Mouse (Mus musculus) CD8-positive naive resting alpha-beta T cell, adult 2 months (primary cell): Measurements from ENCODE around the gene Prkg1.
"Not testable (repeated sequence)": the region's sequence is repeated elsewhere in the genome, so short reads cannot be mapped to it uniquely, and the experiment has no call there.

ENCODE experiments used
- DNase-seq, 2 experiments: peaks; one replicate each; pipeline ENCODE4 v3.0.0; 2022; ENCODE audit warnings: low read depth in 2 of 2, low spot score in 2 of 2

The Prkg1 gene

DNA sequence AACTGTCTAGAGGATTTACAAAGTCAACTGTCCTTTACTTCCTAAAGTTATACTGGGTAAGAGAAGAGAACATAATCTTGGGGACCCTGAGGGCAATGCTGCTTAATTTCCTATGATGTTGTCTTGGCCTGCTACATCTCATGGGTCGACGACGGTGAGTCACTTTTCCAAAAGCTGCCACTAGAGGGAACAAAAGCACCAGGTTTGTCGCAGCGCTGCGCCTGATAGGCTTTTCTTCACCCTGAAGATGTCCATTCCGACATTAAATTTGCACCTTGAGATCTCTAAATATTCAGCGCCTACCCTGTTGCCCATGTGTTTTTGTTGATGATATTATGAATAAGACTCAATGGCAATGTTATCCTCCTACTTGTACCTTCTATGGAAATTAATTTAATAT, 1100.6 kb downstream of the Prkg1 start:
- DNase-seq, result no peak

DNA sequence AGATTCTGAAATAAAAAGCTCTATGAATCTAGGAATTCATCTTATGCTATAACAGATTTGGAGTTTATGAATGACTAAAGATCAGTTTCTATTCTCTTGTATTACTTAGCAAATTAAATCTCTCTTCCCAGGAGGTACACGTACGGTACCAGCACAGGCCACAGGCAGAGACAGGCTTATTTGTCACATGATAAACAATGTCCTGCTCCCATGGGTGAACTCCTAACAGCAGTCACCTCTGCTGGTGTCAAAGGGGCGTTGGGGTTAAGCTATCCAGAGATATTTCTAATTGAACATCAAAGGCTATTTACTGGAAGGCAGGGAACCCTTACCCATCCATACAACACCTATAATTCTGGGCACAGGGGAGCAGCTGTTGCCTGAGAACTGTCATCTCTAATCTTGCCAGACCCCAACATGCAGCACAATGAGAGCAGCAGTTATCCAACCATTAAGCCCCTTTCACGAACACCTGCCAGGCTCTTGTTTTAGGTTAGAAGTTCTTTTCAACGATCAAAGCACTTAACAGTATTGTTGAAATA, 1122.1 kb downstream of the Prkg1 start:
- no peak for DNase-seq

DNA sequence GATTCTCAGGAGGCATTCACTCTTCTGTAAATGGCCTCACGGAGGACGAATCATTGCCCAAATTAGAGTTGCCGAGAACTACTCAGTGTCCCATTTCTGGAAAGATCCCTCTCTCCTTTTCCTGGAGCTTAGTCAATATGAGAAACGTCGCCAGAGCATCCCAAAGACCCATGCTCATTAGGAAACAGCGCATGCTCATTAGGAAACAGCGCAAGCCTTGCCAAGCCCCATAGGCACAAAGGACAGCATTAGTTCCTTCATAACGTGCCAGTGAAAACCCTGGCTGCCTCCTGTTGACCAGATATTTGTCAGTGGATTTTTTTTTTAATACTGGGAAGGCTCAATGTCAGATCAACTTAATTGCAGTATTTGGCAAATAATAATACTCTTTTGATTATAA, 1127.4 kb downstream of the Prkg1 start:
- DNase-seq, result no peak

DNA sequence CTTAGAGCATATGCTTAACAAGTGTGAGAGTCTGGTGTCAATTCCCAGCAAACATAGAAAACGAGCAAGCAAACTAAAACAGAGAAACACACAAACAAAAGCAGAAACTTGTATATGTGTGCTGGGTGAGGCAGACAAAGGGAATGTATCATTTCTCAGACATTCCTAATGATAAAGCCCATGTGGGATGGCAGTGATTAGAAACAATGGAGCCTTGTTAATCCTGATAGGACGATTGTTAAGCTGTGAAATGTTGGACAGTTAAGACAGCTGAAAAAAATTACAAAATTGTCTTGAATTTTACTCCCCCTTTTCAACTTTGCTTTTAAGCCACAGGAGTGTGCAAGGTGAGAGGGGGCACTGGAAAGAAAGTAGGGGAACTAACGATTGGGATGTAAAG, 1133.8 kb downstream of the Prkg1 start:
- no peak for DNase-seq

DNA sequence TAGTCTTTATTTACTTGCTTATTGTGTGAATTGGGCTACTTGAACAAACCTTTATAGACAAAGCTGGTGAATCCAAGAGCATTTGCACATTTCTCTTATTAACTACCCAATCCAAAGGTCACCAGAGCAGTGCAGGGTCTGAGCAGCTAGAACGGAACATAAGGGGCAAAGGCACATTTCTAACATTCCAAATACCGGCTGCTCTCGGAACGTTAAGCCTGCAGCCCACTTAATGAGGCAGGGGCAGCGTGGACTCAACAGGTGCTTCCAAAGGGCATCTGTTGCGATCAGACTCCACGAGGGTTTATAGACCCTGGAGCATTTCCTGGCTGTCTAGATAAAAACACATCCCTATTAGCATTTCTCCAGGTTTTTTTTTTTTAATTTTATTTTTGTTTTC, 1138.8 kb downstream of the Prkg1 start:
- no peak for DNase-seq

DNA sequence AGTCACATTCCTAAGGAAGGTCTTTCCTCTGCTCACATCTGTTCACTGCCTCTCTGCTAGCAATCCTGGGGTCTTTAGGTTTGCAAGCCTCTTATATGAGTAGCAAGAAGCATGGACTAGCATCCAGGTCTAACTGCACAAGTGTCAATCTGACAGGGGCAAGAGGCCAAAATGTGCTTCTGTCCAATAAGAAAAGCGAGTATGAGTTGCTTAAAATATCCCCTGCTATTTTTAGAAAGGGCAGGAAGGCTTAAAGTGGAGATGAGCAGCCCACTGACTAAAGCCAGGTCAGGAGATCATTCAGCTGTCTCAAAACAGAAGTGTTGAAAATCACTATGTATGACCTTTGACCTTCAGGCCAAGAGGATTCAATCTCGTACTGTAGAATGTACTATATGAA, 1139.4 kb downstream of the Prkg1 start:
- DNase-seq, result no peak

DNA sequence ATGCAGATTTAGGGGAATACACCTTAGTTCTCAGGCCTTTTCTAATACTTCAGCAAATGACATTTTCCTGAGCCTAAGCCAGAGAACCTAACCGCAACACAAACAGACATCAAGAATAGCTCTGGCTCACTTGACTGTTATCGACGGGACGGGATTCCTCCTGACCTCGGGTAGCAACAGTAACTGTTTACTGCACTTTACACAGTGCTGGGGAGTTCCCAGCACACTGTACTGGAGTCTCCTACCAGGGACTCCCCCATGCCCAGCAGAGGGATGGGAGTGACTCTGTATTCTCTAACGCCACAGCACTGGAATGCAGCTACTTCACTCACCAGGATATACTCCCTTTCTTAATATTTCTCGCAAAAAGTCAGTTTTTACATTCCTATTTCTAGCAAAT, 1141.2 kb downstream of the Prkg1 start:
- DNase-seq, result no peak

DNA sequence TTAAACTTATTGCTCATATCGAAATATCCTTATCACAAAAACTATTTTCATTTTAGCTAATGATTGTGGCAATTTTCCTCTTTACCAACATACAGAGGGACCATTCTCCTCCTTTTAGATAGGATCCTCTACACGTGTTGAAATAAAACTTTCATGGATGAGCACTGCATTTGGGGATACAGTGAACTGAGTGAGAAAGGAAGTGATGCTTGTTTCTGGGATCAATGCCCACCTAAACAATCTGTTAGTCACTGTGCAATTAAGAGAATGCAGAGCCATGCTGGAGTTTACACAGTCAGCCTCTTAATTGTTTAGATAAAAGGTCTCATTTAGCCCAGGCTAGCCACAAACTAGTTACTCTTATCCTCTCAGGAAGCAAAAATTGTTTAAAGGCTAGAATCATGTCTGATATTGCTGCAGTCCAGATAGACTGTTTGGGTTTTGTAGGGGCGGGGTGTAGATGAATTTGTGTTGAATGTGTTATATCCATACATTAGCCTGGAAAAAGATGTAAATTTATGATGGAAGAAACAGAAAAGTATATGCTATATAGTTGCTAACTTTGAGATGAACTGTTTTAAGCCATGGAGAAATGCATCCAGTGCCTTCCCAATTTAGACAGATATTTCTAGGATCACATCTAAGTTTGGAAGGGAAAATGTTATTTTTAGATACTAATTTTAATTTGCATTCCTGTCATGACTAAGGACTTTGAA, 1151.5 kb downstream of the Prkg1 start:
- no peak for DNase-seq

DNA sequence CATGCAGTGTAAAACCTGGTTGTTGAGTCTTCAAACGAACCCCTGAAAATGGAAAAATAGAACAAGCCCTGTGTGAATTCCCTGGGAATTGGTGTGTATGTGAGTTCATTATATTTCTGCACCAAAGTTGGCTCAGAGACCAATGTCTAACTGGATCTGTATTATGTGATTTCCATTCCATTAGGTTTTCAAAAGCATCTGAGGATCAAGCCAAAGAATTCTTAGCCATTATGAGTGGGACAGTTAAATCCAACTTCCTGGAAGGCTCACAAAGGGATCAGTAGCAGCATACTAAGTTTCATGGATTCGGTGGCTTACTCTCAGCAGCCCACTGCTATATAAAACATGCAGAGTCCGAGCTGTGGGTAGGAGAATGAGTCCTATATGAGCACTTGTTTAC, 1178.5 kb downstream of the Prkg1 start:
- DNase-seq, result no peak

DNA sequence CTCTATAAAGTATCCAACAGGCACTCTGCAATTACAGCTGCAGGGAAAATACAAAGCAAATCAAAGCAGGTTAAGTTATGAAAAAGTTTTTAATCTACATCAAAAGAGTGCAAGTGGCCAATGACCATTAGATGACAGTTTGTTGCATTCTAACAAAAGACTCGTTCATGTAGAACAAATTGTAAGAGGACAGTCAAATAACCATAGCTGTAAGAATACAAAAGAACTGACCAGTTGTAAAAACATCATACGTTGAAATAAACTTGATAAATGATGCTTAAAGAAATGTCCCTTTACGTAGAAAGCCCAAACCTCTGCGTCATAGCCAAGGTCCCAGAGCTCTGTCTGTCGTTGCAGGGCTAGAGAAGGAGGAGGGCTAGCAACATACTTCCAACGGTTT, 1200.3 kb downstream of the Prkg1 start:
- DNase-seq, result no peak

DNA sequence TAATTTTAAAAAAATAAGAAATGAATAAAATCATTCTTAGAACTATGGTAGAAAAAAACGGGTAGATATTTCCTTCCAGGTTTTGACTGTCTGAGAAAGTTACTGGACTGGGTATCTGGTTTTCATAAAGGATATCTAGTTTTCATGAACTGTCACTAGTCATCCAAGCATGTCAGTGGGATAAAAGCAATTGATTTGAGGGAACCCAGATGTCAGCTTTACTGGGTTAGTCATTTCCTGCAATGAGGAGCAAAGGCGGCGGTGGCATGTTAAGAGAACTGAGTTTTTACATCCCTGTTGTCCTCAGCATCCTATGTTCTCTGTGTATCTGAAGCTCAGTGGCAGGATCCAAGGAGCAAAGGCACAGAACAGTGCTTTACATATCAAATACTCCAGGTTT, 1201.0 kb downstream of the Prkg1 start:
- no peak for DNase-seq

DNA sequence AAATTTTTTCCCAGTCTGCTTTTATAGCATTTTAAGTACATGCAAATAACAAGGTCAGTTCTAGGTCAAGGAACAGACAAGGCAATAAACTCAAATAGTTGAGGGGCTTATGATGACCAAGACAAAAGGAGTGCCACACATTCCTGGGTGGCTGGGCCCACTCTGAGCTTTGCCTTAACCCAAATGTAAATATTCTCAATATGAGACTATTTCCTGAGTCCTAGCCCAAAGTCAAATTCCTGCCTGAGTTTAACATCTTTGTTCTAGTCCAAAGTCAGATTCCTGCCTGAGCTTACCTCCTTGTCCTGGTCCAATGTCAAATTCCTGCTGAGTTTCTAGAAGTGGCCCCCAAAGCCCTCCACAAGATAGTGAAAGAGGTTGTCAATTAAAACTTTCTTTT, 1206.8 kb downstream of the Prkg1 start:
- no peak for DNase-seq

DNA sequence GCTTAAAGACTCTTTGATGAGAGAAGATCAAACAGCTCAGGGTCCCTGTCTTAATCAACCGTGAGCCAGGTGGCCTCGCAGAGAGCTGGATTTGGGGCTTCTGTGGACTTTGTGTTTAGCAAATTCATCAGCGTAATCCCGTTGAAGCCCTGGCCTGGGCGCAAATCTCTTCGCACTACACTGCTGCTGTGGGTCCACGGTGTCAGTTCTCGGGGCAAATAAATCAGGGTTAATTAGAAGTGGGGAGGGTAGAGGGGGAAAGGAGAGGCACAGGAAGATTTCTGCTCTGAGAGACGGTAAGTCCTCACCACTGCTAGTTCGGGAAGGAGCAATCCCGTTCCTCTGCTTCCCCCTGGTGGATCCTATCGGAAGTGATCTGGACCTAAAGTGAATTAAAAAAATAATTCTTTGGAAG, 1210.4 kb downstream of the Prkg1 start:
- no peak for DNase-seq

DNA sequence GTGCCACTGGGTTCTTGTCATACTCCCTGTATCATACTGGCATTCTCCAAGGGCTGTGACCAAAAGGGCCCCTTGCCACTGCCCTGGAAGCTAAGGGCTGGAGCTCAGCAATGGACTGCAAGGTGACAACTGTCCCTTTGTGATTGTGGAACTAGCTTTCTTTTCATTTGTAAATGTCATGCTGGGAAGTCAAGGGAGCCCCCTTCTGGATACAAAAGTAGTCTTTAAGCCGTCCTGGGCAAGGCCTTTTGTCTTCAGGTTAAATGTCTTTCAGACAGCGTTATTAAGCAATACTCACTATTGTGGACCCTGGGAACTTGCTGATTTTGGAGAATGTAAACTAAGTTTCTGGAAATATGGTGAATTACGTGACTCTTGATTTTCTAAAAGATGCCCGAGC, 1211.1 kb downstream of the Prkg1 start:
- DNase-seq, result no peak

DNA sequence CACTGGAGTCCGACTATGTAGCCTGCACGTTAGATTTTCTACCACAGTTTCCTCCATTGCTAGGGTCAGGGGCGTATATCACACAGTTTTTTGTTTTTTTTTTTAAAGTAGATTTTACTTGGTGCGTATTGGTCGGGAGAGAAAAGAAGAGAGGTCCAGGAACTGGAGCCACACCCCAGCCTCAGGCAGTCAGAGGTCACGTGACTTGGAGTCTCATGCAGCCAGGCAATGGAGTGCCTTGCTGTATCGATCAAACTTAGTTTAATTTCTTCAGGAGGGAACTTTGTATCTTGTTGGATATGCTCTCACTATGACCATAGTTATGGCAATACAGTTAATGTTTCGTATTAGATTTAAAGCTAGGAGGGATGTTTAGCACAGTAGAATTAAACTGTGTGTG, 1212.6 kb downstream of the Prkg1 start:
- no peak for DNase-seq

DNA sequence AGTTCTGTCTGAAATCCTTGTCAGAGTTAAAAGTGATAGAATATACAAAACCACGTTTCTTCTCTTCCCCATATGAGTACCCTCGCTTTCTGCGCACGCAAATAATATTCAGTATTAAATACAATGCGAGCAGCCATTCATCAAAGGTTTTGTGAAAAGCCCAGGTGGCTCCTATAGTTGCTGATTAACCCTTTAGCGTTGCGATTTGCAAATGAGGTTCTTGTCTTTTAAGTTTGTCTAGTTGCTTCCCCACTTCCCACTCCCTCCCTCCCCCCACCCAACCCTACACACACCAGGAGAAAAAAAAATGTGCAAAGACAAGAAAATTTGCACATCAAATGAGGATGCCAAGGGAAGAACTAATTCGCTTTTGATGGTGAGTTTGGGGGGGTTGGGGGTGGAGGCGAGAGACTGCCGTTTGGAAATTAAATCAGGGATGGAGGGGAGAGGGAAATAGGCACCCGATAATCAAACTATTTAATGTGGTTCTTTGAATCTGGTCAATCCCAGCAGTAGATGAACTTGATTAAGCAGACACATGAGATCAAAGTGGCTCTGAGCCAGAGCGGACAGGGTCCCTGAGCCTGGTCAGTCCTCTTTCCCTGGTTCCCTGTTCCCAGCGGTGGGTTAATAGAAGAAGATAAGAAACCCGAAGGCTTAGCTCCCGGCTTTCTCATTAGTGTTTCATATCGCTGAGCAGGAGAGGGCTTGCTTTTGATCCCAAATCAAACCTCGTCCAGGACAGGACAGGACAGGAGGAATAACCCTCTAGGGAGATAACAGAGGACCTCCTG, 1214.8 kb downstream of the Prkg1 start:
- DNase-seq, result no peak

DNA sequence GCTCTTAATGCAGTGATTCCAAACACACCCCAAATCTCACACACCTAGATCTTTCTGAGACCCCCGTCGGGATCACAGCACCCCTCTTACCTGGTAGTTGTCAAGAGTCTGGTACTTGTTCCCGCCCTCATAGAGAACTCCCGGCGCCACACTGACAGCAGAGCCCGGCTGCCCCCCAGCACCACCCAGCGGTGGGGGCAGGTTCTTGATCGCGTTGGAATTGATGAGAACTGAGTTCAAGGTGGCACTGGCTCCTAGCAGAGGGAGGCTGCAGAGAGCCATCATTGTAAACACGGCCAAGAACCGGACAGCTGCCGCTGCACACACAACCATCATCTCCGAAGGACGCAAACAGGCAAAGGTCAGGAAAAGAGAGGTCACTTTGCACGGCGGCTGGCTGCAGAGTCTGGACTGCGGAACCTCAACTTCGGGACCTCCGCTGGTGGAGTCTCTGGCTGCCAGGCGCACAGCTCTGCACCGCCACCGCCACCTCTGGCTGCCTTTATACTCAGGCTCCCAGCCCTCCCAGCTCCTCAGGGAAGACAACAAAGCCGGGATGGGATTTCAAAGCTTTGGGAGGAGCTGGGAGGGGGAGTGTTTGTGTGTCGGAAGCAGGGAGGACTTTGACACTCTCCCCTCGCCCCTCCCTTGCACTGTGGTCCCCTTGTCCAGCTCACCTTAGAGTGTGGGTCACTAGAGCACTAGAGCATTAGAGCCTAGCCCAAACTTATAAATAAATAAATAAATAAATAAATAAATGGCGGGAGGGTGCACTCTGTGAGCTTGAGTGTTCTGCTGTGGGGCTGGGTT, 1215.6 kb downstream of the Prkg1 start, which contains the start of gene Dkk1:
Gene Dkk1 (minus strand): TSS at position 622 of the 810 bp plus-strand sequence.
- no peak for DNase-seq

DNA sequence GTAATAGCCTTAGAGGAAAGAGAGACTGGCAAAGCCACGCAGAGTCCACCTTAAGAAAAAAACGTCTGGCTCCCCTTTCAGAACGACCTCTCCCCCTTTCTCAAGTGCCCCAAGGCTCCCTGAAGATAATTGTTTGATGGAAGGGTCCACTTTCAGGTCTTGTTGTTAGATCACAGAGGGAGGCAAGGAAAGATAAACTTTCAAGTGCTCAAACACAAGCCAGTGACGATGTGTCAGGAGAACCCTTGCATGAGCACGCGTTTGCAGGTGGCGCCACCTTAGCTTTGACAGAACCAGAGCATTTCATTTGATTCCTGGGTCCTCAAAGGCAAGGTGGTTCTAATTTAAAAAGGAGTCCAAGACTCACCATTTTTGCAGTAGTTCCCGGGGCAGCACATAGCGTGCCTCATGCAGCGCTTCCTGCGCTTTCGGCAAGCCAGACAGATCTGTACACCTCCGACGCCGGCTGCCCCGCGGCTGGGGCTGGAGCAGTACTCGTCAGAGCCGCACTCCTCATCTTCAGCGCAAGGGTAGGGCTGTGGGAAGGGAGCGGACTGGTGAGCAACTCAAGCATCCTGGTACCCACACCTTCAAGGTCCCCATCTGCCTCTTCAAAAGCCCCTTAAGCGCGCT, 1216.3 kb downstream of the Prkg1 start:
- DNase-seq, result no peak

DNA sequence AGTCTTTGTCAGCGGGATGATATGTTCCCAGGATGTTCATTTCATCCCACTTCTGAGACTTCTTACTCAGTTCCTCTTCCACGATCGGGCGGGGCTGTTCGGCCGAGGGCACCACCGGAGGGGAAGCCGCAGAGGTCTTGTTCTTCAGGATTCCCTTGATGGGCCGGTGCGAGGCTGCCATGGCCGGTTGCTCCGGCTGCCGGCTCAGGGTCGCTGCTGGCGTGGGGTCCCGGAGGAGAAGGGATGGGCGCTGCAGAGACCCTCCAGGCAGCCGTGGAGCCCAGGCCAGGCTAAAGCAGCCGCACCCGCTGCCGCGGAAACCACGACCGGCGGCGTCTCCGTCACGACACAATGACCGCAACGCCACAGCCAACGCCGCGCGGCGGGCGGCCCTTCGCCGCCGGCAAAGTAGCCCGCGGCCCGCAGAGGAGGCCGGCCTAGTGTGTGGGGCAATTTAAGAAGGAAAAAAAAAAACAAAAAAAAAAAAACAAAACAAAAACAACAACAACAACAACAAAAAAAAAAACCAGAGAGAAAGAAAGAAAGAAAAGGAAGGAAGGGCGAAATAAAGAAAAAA, 1225.4 kb downstream of the Prkg1 start:
- DNase-seq, result not testable (repeated sequence)

DNA sequence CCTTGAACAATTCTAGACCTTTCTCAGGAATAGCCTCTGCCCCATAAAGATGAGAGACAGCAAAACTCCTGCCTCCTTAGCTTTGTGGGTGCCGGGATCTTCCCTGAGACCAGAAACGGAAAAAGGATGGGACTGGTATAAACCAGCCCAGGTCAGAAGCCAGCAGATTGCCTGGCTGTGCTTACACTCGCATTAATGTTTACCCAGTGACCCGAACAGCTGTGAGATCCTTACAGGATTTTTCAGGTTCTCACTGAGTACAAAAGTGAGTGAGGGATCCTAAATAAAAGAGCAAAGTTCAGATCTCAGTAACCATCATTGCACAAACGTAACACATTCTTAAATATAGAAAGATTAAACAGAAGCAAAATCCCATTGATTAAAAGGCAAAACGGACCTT, 1248.1 kb downstream of the Prkg1 start:
- DNase-seq, result no peak
